Mouse (Mus musculus) forebrain, embryonic 10.5 days (tissue): ENCODE measurements around the gene Ppp4r3a. TPM values are rescaled to one million over a fixed set of nuclear protein-coding genes. Genes with fewer than 3 reads are reported as not detected.

Source experiments
- DNase-seq: peaks from one replicate; pipeline ENCODE4 v3.0.0-alpha.2; 2017; ENCODE audit warnings: low spot score; ENCODE audit errors: extremely low spot score
- H3K27ac ChIP-seq: fragments of 300-500 bp; sonication (generic); 2 replicates; pipeline ENCODE4 v1.5.1; 2016; ENCODE audit warnings: mild to moderate bottlenecking
- H3K27me3 ChIP-seq: fragments of 300-500 bp; sonication (generic); 2 replicates; pipeline ENCODE4 v1.6.1; 2016; ENCODE audit warnings: mild to moderate bottlenecking; ENCODE audit not compliant: poor library complexity, severe bottlenecking
- H3K36me3 ChIP-seq: fragments of 300-500 bp; sonication (generic); replicated peaks from 2 replicates; pipeline ENCODE4 v1.6.1; 2016; ENCODE audit warnings: mild to moderate bottlenecking, moderate library complexity
- H3K4me1 ChIP-seq: fragments of 300-500 bp; sonication (generic); 2 replicates; pipeline ENCODE4 v1.6.1; 2016
- H3K4me3 ChIP-seq: fragments of 300-500 bp; sonication (generic); 2 replicates; pipeline ENCODE4 v1.5.1; 2016; ENCODE audit warnings: mild to moderate bottlenecking, moderate library complexity
- H3K9me3 ChIP-seq: fragments of 300-500 bp; sonication (generic); 2 replicates; pipeline ENCODE4 v1.6.1; 2016; ENCODE audit warnings: mild to moderate bottlenecking, moderate library complexity
- WGBS: fragments of 180-500 bp; shearing (Covaris S2); methylation state at CpG from one replicate; pipeline ENCODE4 v1.1.7; 2016; 5-methylcytosine and 5-hydroxymethylcytosine counted together
- polyA plus RNA-seq: library from polyadenylated mRNA; unstranded; fragments of >200 nt; fragmentation: Nextera tagmentation; extraction: Ambion mirVana; gene quantifications from 2 replicates; pipeline ENCODE4 v1.2.1, GENCODE M21; 2016

Gene Ppp4r3a
- polyA plus RNA-seq, 1 experiment from 2014 or later = 51.0 TPM

DNA sequence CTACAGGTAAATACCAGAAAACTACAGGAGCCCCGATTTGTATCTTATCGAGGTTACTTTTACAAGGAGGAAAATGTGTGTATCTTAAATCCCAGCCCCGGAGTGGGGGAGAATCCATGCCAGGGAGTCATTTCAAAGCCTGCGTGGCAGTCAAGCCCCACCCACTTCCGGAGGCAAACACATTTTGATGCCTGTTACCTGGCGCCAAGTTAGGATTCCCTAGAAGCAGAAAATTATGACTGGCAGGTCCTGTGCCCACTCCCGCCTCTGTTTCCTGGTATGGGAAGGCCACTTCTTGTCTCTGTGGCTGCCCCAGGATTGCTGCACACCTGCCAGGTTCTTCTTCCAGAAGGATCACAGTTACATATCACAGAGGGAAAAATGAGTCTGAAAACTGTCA is 57.0 kb downstream of the Ppp4r3a start:
- Histone ChIP-seq H3K27ac (peak overlapping the region; percentile 99), H3K4me1 (peaks cover 63% of the 10 kb centered on the region)

DNA sequence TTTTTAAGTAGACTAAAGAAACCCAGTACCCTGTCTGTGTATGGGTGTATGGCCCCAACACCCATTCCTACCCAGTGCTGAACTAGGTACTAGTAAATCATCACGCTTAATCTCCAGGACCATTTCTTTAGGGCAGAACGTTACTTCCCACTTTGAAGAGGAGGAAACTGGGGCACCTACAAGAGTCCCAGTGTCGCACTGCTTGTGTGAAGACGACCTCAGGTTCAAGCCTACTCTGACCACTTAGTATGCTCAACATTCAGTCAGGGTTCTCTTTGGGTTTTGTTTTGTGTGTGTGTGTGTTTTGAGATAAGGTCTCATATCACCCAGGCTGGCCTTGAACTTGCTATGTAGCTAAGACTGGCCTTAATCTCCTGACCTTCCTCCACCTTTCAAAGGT is 57.5 kb downstream of the Ppp4r3a start:
- DNase-seq = no peak
- Histone ChIP-seq H3K9me3 (no peaks in the 10 kb centered on the region; the same call in 1 of the 2 replicates), H3K4me3 (peak overlapping the region; percentile 89), H3K27ac (peak overlapping the region; percentile 99), H3K27me3 (no peaks in the 10 kb centered on the region), H3K36me3 (peaks cover 52% of the 10 kb centered on the region), H3K4me1 (peaks cover 66% of the 10 kb centered on the region)
- 86% methylated on average over 4 of the region's 4 CpGs for WGBS

More for the DNA sequence above, 57.0 kb downstream of the Ppp4r3a start:
- DNase-seq = no peak
- Histone ChIP-seq H3K27me3 (no peaks in the 10 kb centered on the region), H3K9me3 (no peaks in the 10 kb centered on the region), H3K36me3 (peaks cover 47% of the 10 kb centered on the region), H3K4me3 (peak overlapping the region; percentile 89)
- 53% methylated on average over 7 of the region's 7 CpGs for WGBS

DNA sequence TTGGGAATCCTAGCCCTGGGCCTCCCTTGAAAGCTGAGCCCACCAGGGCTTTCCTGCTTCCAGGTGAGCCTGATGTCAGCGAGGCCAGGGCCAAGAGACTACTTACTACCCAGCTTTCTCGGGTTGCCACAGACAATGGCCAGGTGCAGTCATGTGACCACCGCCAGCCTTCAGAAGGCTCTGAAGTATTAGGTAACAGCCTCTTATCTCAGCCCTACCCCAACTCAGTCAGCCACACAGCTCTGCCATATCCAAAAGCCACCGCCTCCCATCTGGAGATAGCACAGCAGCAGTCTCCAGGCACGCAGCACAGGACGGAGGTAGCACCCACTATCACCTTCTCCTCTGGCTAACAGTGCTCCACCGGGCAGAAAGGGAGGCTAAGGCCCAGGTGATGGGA is 58.1 kb downstream of the Ppp4r3a start:
- Histone ChIP-seq H3K9me3 (no peaks in the 10 kb centered on the region; the same call in 1 of the 2 replicates), H3K27me3 (no peaks in the 10 kb centered on the region), H3K27ac (peak overlapping the region; percentile 59), H3K4me1 (peaks cover 69% of the 10 kb centered on the region), H3K36me3 (peaks cover 59% of the 10 kb centered on the region), H3K4me3 (peak overlapping the region; percentile 89; the same call in 1 of the 2 replicates)
- DNase-seq = no peak
- 70% methylated on average over 7 of the region's 7 CpGs for WGBS

DNA sequence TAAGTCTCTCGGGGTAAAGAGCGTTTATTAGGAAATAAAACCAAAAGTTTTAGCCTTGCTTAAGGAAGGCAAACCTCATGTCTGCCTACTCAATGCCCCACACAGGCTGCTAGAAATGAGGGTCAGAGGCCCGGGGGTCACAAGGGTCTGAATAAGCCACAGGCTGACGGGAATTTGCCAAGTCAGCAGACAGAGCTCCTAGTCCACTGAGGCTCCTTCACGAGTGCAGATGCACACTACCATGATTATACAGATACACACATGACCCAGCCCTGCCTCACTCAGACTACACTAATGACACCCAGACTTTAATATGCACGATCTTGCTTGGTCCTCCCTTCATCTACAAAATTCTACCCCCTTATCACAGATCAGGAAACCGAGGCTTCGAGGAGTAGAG is 58.7 kb downstream of the Ppp4r3a start:
- 77% methylated on average over 8 of the region's 8 CpGs for WGBS
- peak overlapping the region; percentile 89; the same call in 1 of the 2 replicates for H3K4me3 ChIP-seq

GRCm38 (mm10) chr12:101023143-101023542 is 60.4 kb downstream of the Ppp4r3a start:
- 0 out of 2 replicates have a peak overlapping the region, but pooled peaks have one; percentile 25 for H3K27ac ChIP-seq
- peaks cover 6% of the 10 kb centered on the region; the same call in 1 of the 2 replicates for H3K9me3 ChIP-seq
- H3K36me3 ChIP-seq = peaks cover 72% of the 10 kb centered on the region
- H3K4me3 ChIP-seq = no peak overlapping the region
- WGBS = 90% methylated on average over 11 of the region's 11 CpGs
- DNase-seq = no peak
- peaks cover 82% of the 10 kb centered on the region for H3K4me1 ChIP-seq
- H3K27me3 ChIP-seq = no peaks in the 10 kb centered on the region

More for the DNA sequence above, 58.7 kb downstream of the Ppp4r3a start:
- Histone ChIP-seq H3K27me3 (no peaks in the 10 kb centered on the region), H3K36me3 (peaks cover 64% of the 10 kb centered on the region), H3K4me1 (peaks cover 69% of the 10 kb centered on the region), H3K27ac (peak overlapping the region; percentile 59; the same call in 1 of the 2 replicates), H3K9me3 (peaks cover 3% of the 10 kb centered on the region; the same call in 1 of the 2 replicates)
- no peak for DNase-seq

GRCm38 (mm10) chr12:101022353-101022752 is 61.1 kb downstream of the Ppp4r3a start:
- Histone ChIP-seq H3K4me3 (no peak overlapping the region), H3K27me3 (no peaks in the 10 kb centered on the region), H3K9me3 (peaks cover 6% of the 10 kb centered on the region; the same call in 1 of the 2 replicates), H3K27ac (no peak overlapping the region), H3K36me3 (peaks cover 72% of the 10 kb centered on the region), H3K4me1 (peaks cover 82% of the 10 kb centered on the region)
- 92% methylated on average over 8 of the region's 8 CpGs for WGBS
- no peak for DNase-seq

DNA sequence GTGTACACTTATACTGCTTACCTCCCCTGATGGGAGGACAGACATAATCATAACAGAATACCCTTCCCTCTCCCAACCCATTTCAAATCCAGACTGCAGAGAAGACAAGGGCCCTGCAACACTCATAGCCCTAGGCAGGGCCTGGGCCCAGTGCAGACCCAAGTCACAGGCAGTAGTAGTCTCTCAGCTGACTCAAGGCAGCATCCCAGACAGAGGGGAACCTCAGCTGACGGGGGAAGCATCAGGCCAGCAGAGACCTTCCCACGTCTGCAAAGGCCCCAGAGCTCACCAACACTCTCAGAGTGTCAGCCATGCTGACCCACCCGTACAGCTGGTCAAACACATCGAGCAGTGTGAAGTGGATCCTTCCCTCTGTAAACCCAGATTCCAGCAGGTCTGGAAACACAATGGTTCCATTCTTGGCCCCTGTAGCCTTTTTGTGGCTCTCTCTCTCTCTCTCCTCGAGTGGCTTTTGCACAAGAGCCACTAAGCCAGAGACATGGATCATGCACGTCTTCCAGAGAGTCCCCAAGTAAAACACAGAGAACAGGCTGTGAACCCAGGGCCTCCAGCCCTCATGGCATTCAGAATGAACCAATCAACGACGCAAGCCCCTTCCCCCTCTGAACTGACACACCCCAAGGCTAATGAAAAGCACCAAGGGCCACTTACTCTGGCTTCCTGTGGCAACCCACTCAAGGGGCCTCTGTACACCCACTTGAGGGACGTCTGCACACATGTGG is 61.8 kb downstream of the Ppp4r3a start:
- Histone ChIP-seq H3K9me3 (peaks cover 6% of the 10 kb centered on the region; the same call in 1 of the 2 replicates), H3K36me3 (peaks cover 78% of the 10 kb centered on the region), H3K4me1 (peaks cover 82% of the 10 kb centered on the region), H3K27me3 (no peaks in the 10 kb centered on the region), H3K27ac (0 out of 2 replicates have a peak overlapping the region, but pooled peaks have one; percentile 12), H3K4me3 (no peak overlapping the region)
- DNase-seq = no peak
- WGBS = 70% methylated on average over 9 of the region's 9 CpGs

DNA sequence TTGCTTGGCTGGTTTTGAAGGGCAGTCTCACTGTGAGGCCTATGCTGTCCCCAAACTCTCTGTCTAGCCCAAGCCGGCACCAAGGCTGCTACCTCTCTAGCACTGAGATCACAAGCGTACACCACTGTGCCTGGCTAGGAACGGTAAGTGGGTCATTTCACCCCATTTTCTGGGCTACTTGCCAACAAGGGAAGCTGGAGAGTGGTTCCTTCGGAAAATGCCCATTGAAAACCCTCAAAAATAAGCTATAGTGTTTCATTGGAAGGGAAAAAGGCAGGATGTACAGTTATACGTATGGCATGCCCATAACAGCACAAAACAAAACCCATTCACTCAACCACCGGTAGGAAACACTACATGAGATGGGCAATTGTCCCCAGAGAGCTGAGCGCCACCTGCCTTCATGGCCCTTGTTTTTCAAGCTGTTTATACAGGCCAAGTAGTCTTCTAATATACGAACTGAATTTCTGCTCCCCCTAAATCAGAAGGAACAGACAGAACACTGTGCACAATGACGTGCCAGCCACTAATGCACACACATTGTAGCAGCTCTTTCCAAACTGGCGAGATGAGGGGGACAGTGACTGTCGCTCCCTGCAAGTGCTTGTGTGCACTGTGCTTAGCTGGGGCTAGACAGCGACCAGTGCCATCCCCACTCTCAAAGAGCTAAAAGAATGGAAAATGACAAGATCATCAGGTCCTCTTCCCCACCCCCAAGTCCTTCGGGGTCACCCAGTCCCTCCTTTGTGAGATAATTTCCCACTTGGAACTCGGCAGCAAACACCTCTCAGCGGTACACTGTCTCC is 63.1 kb downstream of the Ppp4r3a start:
- Histone ChIP-seq H3K36me3 (peaks cover 72% of the 10 kb centered on the region), H3K9me3 (peaks cover 6% of the 10 kb centered on the region; the same call in 1 of the 2 replicates), H3K27ac (no peak overlapping the region), H3K4me3 (no peak overlapping the region), H3K4me1 (peaks cover 82% of the 10 kb centered on the region), H3K27me3 (no peaks in the 10 kb centered on the region)
- 90% methylated on average over 15 of the region's 15 CpGs for WGBS
- DNase-seq = no peak

- Histone ChIP-seq H3K27ac (0 out of 2 replicates have a peak overlapping the region, but pooled peaks have one; percentile 72), H3K27me3 (no peaks in the 10 kb centered on the region), H3K9me3 (peaks cover 6% of the 10 kb centered on the region; the same call in 1 of the 2 replicates), H3K4me3 (no peak overlapping the region), H3K36me3 (peaks cover 64% of the 10 kb centered on the region), H3K4me1 (peaks cover 82% of the 10 kb centered on the region)
- WGBS = 89% methylated on average over 7 of the region's 7 CpGs
- no peak for DNase-seq
These were observed 64.1 kb downstream of the Ppp4r3a start for GRCm38 (mm10) chr12:101019443-101019842.

DNA sequence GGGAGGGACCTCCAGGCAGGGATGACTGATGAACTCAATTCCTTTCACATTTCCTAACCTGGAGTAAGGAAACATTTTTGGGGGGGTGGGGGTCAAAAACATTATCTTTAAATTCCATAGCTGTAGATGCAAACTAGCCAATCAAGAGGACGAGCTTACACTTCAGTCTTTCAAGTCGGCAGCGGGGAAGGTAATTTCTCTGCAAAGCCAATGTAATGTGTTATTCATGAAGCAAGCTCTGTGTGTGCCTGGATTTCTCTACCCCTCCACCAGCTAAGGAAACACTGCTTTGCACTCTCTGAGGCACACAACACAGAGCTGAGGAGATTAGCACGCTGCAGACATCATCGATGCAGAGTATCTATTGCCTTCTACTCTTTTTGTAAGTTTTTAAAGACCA is 64.5 kb downstream of the Ppp4r3a start:
- Histone ChIP-seq H3K9me3 (peaks cover 6% of the 10 kb centered on the region; the same call in 1 of the 2 replicates), H3K4me3 (no peak overlapping the region), H3K27me3 (no peaks in the 10 kb centered on the region), H3K4me1 (peaks cover 82% of the 10 kb centered on the region), H3K27ac (peak overlapping the region; percentile 72; the same call in 1 of the 2 replicates), H3K36me3 (peaks cover 61% of the 10 kb centered on the region)
- no peak for DNase-seq
- 80% methylated on average over 5 of the region's 5 CpGs for WGBS

DNA sequence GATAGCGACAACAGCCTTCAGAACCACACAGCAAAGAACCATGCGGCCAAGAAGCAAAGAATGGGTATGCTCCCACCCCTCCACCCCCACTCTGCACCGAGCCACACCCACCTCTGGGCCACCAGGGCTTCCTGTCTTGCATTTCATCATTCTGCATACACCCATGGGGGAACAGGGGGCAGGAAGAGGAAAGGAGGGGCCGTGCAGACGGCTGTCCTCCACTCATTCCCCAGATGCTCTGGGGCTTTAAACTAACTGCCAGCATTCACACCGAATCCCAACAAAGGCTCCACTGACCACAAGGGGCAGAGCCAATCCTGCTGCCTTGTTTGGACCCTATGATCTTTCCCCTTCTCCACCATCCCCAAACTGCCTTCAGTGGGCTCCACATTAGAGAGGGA is 65.5 kb downstream of the Ppp4r3a start:
- DNase-seq = no peak
- H3K4me3 ChIP-seq = peak overlapping the region; percentile 4; the same call in 1 of the 2 replicates
- H3K27me3 ChIP-seq = no peaks in the 10 kb centered on the region
- H3K27ac ChIP-seq = peak overlapping the region; percentile 72
- H3K9me3 ChIP-seq = peaks cover 6% of the 10 kb centered on the region; the same call in 1 of the 2 replicates
- peaks cover 82% of the 10 kb centered on the region for H3K4me1 ChIP-seq
- peaks cover 50% of the 10 kb centered on the region for H3K36me3 ChIP-seq
- WGBS = 34% methylated on average over 6 of the region's 6 CpGs

DNA sequence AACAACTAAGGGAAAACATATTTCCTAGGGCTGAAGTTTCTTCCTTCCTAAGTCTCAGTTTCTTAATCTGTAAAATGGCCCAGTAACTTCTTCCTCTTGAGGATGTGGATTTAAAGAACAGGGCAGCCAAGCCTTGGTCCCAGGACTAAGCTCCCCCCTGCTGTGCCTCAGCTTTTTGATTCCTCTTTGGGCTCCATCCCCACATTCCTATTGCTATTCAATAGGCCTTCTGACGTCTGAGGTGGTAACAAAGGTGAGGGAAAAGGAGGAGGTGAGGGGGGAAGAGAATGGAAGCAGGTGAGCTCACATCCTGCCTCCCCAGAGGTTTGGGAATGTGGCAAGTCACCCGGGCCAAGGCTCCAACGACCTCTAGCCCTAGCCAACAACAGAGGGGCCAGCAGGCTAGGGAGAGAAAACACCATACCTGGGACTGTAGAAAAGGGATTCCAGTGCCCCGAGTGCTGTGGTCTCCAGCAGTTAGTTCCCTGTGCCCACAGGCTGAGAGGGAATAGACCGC is 67.0 kb downstream of the Ppp4r3a start:
- Histone ChIP-seq H3K4me1 (peaks cover 88% of the 10 kb centered on the region), H3K4me3 (no peak overlapping the region), H3K36me3 (peaks cover 35% of the 10 kb centered on the region), H3K27ac (peak overlapping the region; percentile 62), H3K27me3 (no peaks in the 10 kb centered on the region), H3K9me3 (peaks cover 6% of the 10 kb centered on the region; the same call in 1 of the 2 replicates)
- WGBS = 40% methylated on average over 5 of the region's 5 CpGs
- no peak for DNase-seq
